Mouse (Mus musculus) liver, embryonic 14.5 days (tissue): ENCODE data around the gene Cep95.

Experiments
- CTCF ChIP-seq: IDR thresholded peaks from 2 replicates; pipeline ENCODE4 v1.5.1; 2016; ENCODE audit warnings: antibody characterized with exemption, low read depth, control low read depth
- EP300 ChIP-seq: IDR thresholded peaks from 2 replicates; pipeline ENCODE4 v1.6.1; 2016; ENCODE audit warnings: antibody characterized with exemption, low read depth

GRCm38 (mm10) chr11:106752103-106752502 is 36.9 kb upstream of the Cep95 start:
- TF ChIP-seq CTCF (no peak), EP300 (no peak)
